Mouse (Mus musculus) megakaryocyte, embryonic 14.5 days (primary cell): ENCODE results near the gene Lrrc27.

Experiments
- FLI1 ChIP-seq: IDR thresholded peaks from 2 replicates; pipeline ENCODE4 v1.6.1; 2012; ENCODE audit warnings: low read length, inconsistent platforms, mixed read lengths
- GATA1 ChIP-seq: IDR thresholded peaks from 3 replicates; pipeline ENCODE4 v1.6.1; 2012; ENCODE audit warnings: mixed read lengths, low read length, inconsistent platforms, borderline replicate concordance

GRCm38 (mm10) chr7:139285295-139285943, 72.6 kb downstream of the Lrrc27 start:
- no peak for TF ChIP-seq GATA1
- TF ChIP-seq FLI1: no peak
